Mouse (Mus musculus): ENCODE measurements around the gene Arid1b.

Gene Arid1b

GRCm38 (mm10) chr17:5187546-5187945 lies 193.4 kb downstream of the Arid1b start:
- no peak for DNase-seq (ENCODE audit: low read depth, low spot score)

GRCm38 (mm10) chr17:5188400-5188799 lies 194.3 kb downstream of the Arid1b start:
- DNase-seq (ENCODE audit: low read depth, low spot score), result no peak

- peak; percentile 89 for DNase-seq (ENCODE audit: low read depth, low spot score)
These were observed 195.6 kb downstream of the Arid1b start for GRCm38 (mm10) chr17:5189551-5190351.

GRCm38 (mm10) chr17:5190367-5190766 lies 196.2 kb downstream of the Arid1b start:
- no peak for DNase-seq (ENCODE audit: low read depth, low spot score)

GRCm38 (mm10) chr17:5194157-5194916 lies 200.2 kb downstream of the Arid1b start:
- DNase-seq (ENCODE audit: low read depth, low spot score), result no peak

- DNase-seq (ENCODE audit: low read depth, low spot score), result no peak
These were observed 201.3 kb downstream of the Arid1b start for GRCm38 (mm10) chr17:5195397-5195796.

- DNase-seq (ENCODE audit: low read depth, low spot score), result no peak
These were observed 201.9 kb downstream of the Arid1b start for GRCm38 (mm10) chr17:5196005-5196404.

- no peak for DNase-seq (ENCODE audit: low read depth, low spot score)
These were observed 202.4 kb downstream of the Arid1b start for GRCm38 (mm10) chr17:5196508-5196907.

- DNase-seq (ENCODE audit: low read depth, low spot score), result no peak
These were observed 203.0 kb downstream of the Arid1b start for GRCm38 (mm10) chr17:5197083-5197482.

GRCm38 (mm10) chr17:5197765-5198164 lies 203.6 kb downstream of the Arid1b start:
- no peak for DNase-seq (ENCODE audit: low read depth, low spot score)

- DNase-seq (ENCODE audit: low read depth, low spot score), result no peak
These were observed 204.1 kb downstream of the Arid1b start for GRCm38 (mm10) chr17:5198252-5198651.

GRCm38 (mm10) chr17:5198811-5199210 lies 204.7 kb downstream of the Arid1b start:
- no peak for DNase-seq (ENCODE audit: low read depth, low spot score)

GRCm38 (mm10) chr17:5200638-5201037 lies 206.5 kb downstream of the Arid1b start:
- no peak for DNase-seq (ENCODE audit: low read depth, low spot score)

GRCm38 (mm10) chr17:5201859-5202598 lies 207.9 kb downstream of the Arid1b start:
- no peak for DNase-seq (ENCODE audit: low read depth, low spot score)

- no peak for DNase-seq (ENCODE audit: low read depth, low spot score)
These were observed 208.6 kb downstream of the Arid1b start for GRCm38 (mm10) chr17:5202756-5203155.

GRCm38 (mm10) chr17:5203346-5204102 lies 209.4 kb downstream of the Arid1b start:
- DNase-seq (ENCODE audit: low read depth, low spot score), result no peak

- no peak for DNase-seq (ENCODE audit: low read depth, low spot score)
These were observed 210.1 kb downstream of the Arid1b start for GRCm38 (mm10) chr17:5204103-5204665.

- no peak for DNase-seq (ENCODE audit: low read depth, low spot score)
These were observed 211.0 kb downstream of the Arid1b start for GRCm38 (mm10) chr17:5205163-5205581.

- DNase-seq (ENCODE audit: low read depth, low spot score), result no peak
These were observed 212.6 kb downstream of the Arid1b start for GRCm38 (mm10) chr17:5206731-5207130.

GRCm38 (mm10) chr17:5207881-5208280 lies 213.7 kb downstream of the Arid1b start:
- no peak for DNase-seq (ENCODE audit: low read depth, low spot score)

GRCm38 (mm10) chr17:5208362-5208761 lies 214.2 kb downstream of the Arid1b start:
- DNase-seq (ENCODE audit: low read depth, low spot score), result no peak
